Mouse (Mus musculus) limb, embryonic 14.5 days (tissue): ENCODE measurements around the gene Cplx3. TPM values are rescaled to one million over a fixed set of nuclear protein-coding genes. Genes with fewer than 3 reads are reported as not detected.

Experiments
- ATAC-seq: fragments of 200-750 bp; cut with Nextera tagmentation; 2 replicates; pipeline ENCODE4 v1.8.0; 2017; ENCODE audit warnings: low read depth, moderate number of reproducible peaks, moderate TSS enrichment; ENCODE audit not compliant: low FRiP score
- DNase-seq: peaks from one replicate; pipeline ENCODE4 v3.0.0-alpha.2; 2015; ENCODE audit warnings: low spot score
- H3K27ac ChIP-seq: fragments of 300-500 bp; sonication (generic); replicated peaks from 2 replicates; pipeline ENCODE4 v1.5.1; 2014; ENCODE audit warnings: low read depth, mild to moderate bottlenecking, low read length, moderate library complexity, mixed read lengths
- H3K27me3 ChIP-seq: fragments of 300-500 bp; sonication (generic); 2 replicates; pipeline ENCODE4 v1.6.1; 2014; ENCODE audit warnings: low read length, mixed read lengths; ENCODE audit not compliant: control insufficient read depth, insufficient read depth
- H3K36me3 ChIP-seq: fragments of 300-500 bp; sonication (generic); 2 replicates; pipeline ENCODE4 v1.6.1; 2014; ENCODE audit warnings: mild to moderate bottlenecking, low read length, moderate library complexity, mixed read lengths; ENCODE audit not compliant: control insufficient read depth, insufficient read depth
- H3K4me1 ChIP-seq: fragments of 300-500 bp; sonication (generic); 2 replicates; pipeline ENCODE4 v1.6.1; 2014; ENCODE audit warnings: antibody characterized with exemption, low read length, mixed read lengths; ENCODE audit not compliant: control insufficient read depth, insufficient read depth
- H3K4me2 ChIP-seq: fragments of 300-500 bp; sonication (generic); replicated peaks from 2 replicates; pipeline ENCODE4 v1.6.1; 2014; ENCODE audit warnings: low read depth, mild to moderate bottlenecking, low read length, moderate library complexity; ENCODE audit not compliant: severe bottlenecking
- H3K4me3 ChIP-seq: fragments of 300-500 bp; sonication (generic); replicated peaks from 2 replicates; pipeline ENCODE4 v1.5.1; 2014; ENCODE audit warnings: low read length
- H3K9ac ChIP-seq: fragments of 300-500 bp; sonication (generic); 2 replicates; pipeline ENCODE4 v1.6.1; 2014; ENCODE audit warnings: mild to moderate bottlenecking, low read depth, low read length, moderate library complexity; ENCODE audit not compliant: severe bottlenecking
- H3K9me3 ChIP-seq: fragments of 300-500 bp; sonication (generic); 2 replicates; pipeline ENCODE4 v1.6.1; 2016; ENCODE audit warnings: low read length; ENCODE audit not compliant: control insufficient read depth
- POLR2A ChIP-seq: fragments of 200-500 bp; IDR thresholded peaks from 2 replicates; pipeline ENCODE4 v1.8.0; 2012; ENCODE audit warnings: inconsistent platforms, mild to moderate bottlenecking, moderate library complexity, borderline replicate concordance; ENCODE audit not compliant: insufficient read depth, insufficient read length; ENCODE audit errors: extremely low read depth
- WGBS: fragments of 180-500 bp; shearing (Covaris S2); extraction: QIAGEN DNeasy Blood & Tissue Kit; methylation state at CpG from one replicate; pipeline ENCODE4 v1.1.7; 2014; 5-methylcytosine and 5-hydroxymethylcytosine counted together
- polyA plus RNA-seq, 2 experiments: library from polyadenylated mRNA; depleted of rRNA in 1 of 2; stranded (reverse) in 1 of 2; unstranded in 1 of 2; fragments of >200 nt; fragmentation: Nextera tagmentation in 1 of 2; extraction: Ambion mirVana in 1 of 2; gene quantifications; 2 replicates each; pipeline versions ENCODE4 v1.2.1 to v1.2.3; 2012 to 2014

Cplx3 gene
- 0.03 TPM in 1 of 2 replicates, not detected in the other for polyA plus RNA-seq (2012; rRNA removed)
- not detected in 2 replicates for polyA plus RNA-seq (2014; fragmentation: Nextera tagmentation; extraction: Ambion mirVana)

- Histone ChIP-seq H3K36me3 (no peaks in the 10 kb centered on the region), H3K27ac (no peak within 1 kb of the TSS), H3K9ac (no peak within 1 kb of the TSS), H3K4me2 (no peak within 1 kb of the TSS), H3K4me1 (no peaks in the 10 kb centered on the region), H3K4me3 (no peak within 1 kb of the TSS), H3K27me3 (no peaks in the 10 kb centered on the region), H3K9me3 (no peaks in the 10 kb centered on the region)
- TF ChIP-seq POLR2A = no peak
- 8% methylated on average over 24 of the region's 24 CpGs for WGBS
- ATAC-seq (peak; percentile 62; the same call in 1 of the 2 replicates), DNase-seq (peak; percentile 55)
Observed at GRCm38 (mm10) chr9:57606139-57606851, at the start of gene Cplx3. Gene Cplx3 (minus strand): TSS chr9:57606281.

- Histone ChIP-seq H3K27ac (no peak overlapping the region), H3K27me3 (no peaks in the 10 kb centered on the region), H3K4me2 (peak overlapping the region; percentile 45), H3K4me3 (no peak overlapping the region; the same call in 1 of the 2 replicates), H3K36me3 (no peaks in the 10 kb centered on the region), H3K9ac (peak overlapping the region; percentile 43; the same call in 1 of the 2 replicates), H3K4me1 (peaks cover 10% of the 10 kb centered on the region; the same call in 1 of the 2 replicates), H3K9me3 (no peaks in the 10 kb centered on the region)
- WGBS = 2% methylated on average over 11 of the region's 11 CpGs
- peak; percentile 89 for ATAC-seq
- DNase-seq = peak; percentile 88
- no peak for TF ChIP-seq POLR2A
Observed at GRCm38 (mm10) chr9:57655749-57656148, 49.7 kb upstream of the Cplx3 start.

- DNase-seq (no peak), ATAC-seq (no peak)
- Histone ChIP-seq H3K9ac (no peak overlapping the region), H3K4me1 (peaks cover 15% of the 10 kb centered on the region; the same call in 1 of the 2 replicates), H3K36me3 (no peaks in the 10 kb centered on the region), H3K4me2 (no peak overlapping the region), H3K9me3 (no peaks in the 10 kb centered on the region), H3K4me3 (no peak overlapping the region), H3K27me3 (no peaks in the 10 kb centered on the region), H3K27ac (no peak overlapping the region)
- 84% methylated on average over 1 of the region's 1 CpGs for WGBS
- no peak for TF ChIP-seq POLR2A
Observed at GRCm38 (mm10) chr9:57654966-57655365, 48.9 kb upstream of the Cplx3 start.

GRCm38 (mm10) chr9:57653283-57653682, 47.2 kb upstream of the Cplx3 start, which contains the start of gene Csk:
Gene Csk (minus strand): TSS chr9:57653631.
- WGBS = 48% methylated on average over 5 of the region's 5 CpGs
- DNase-seq (no peak), ATAC-seq (no peak)
- no peaks in the 10 kb centered on the region for H3K9me3 ChIP-seq
- peaks cover 15% of the 10 kb centered on the region; the same call in 1 of the 2 replicates for H3K4me1 ChIP-seq
- H3K4me3 ChIP-seq = no peak within 1 kb of the TSS
- no peak within 1 kb of the TSS for H3K4me2 ChIP-seq
- TF ChIP-seq POLR2A = no peak
- no peaks in the 10 kb centered on the region for H3K36me3 ChIP-seq
- H3K27me3 ChIP-seq = no peaks in the 10 kb centered on the region
- H3K27ac ChIP-seq = no peak within 1 kb of the TSS
- no peak within 1 kb of the TSS for H3K9ac ChIP-seq

GRCm38 (mm10) chr9:57652855-57653254, 46.8 kb upstream of the Cplx3 start:
- H3K27me3 ChIP-seq = no peaks in the 10 kb centered on the region
- H3K9me3 ChIP-seq = no peaks in the 10 kb centered on the region
- DNase-seq = no peak

More at GRCm38 (mm10) chr9:57652855-57653254, 46.8 kb upstream of the Cplx3 start:
- 41% methylated on average over 3 of the region's 3 CpGs for WGBS
- Histone ChIP-seq H3K4me3 (no peak overlapping the region), H3K9ac (no peak overlapping the region), H3K4me1 (peaks cover 15% of the 10 kb centered on the region; the same call in 1 of the 2 replicates), H3K4me2 (no peak overlapping the region), H3K27ac (no peak overlapping the region), H3K36me3 (no peaks in the 10 kb centered on the region)
- ATAC-seq = no peak
- no peak for TF ChIP-seq POLR2A
